Mouse (Mus musculus): ENCODE results near the gene Rph3al. TPM values are rescaled to one million over a fixed set of nuclear protein-coding genes. Genes with fewer than 3 reads are reported as not detected.

The Rph3al gene
- polyA plus RNA-seq, 1 experiment from 2014 or later, result 11.2 TPM

GRCm38 (mm10) chr11:75835587-75836239 is 102.5 kb downstream of the Rph3al start:
- peaks cover 3% of the 10 kb centered on the region; the same call in 1 of the 2 replicates for H3K36me3 ChIP-seq (ENCODE audit: control insufficient read depth, insufficient read depth, low read length)
- no peak for ATAC-seq (ENCODE audit: low FRiP score, low TSS enrichment)
- TF ChIP-seq EP300 (optimal IDR thresholded peaks at IDR 0.05) (no peak), CTCF (IDR thresholded peaks at IDR 0.05; ENCODE audit: low read depth) (no peak)
- H3K9ac ChIP-seq (ENCODE audit: low read length), result no peak overlapping the region
- no peak overlapping the region for H3K4me3 ChIP-seq (ENCODE audit: low read depth, low read length)
- no peak overlapping the region for H3K4me2 ChIP-seq (replicated peaks; ENCODE audit: low read depth)
- 64% methylated on average over 11 of the region's 11 CpGs for WGBS
- no peak overlapping the region for H3K27ac ChIP-seq (replicated peaks)
- no peaks in the 10 kb centered on the region for H3K27me3 ChIP-seq (ENCODE audit: control insufficient read depth, insufficient read depth, low read length)
- no peak for DNase-seq (ENCODE audit: low spot score)
- H3K4me1 ChIP-seq (replicated peaks; ENCODE audit: control insufficient read depth, insufficient read depth), result no peaks in the 10 kb centered on the region
- no peaks in the 10 kb centered on the region for H3K9me3 ChIP-seq (ENCODE audit: control insufficient read depth, low read length)

- ATAC-seq (ENCODE audit: low FRiP score, low TSS enrichment) (no peak; the same call in 1 of the 2 replicates), DNase-seq (ENCODE audit: low spot score) (no peak)
- no peak overlapping the region for H3K27ac ChIP-seq (replicated peaks)
- H3K4me3 ChIP-seq (ENCODE audit: low read depth, low read length), result no peak overlapping the region
- H3K4me1 ChIP-seq (replicated peaks; ENCODE audit: control insufficient read depth, insufficient read depth), result no peaks in the 10 kb centered on the region
- no peaks in the 10 kb centered on the region for H3K9me3 ChIP-seq (ENCODE audit: control insufficient read depth, low read length)
- no peaks in the 10 kb centered on the region for H3K27me3 ChIP-seq (ENCODE audit: control insufficient read depth, insufficient read depth, low read length)
- TF ChIP-seq EP300 (optimal IDR thresholded peaks at IDR 0.05) (no peak), CTCF (IDR thresholded peaks at IDR 0.05; ENCODE audit: low read depth) (0 out of 2 replicates have a peak, but pooled peaks have one; percentile 31)
- H3K4me2 ChIP-seq (replicated peaks; ENCODE audit: low read depth), result no peak overlapping the region
- peaks cover 3% of the 10 kb centered on the region; the same call in 1 of the 2 replicates for H3K36me3 ChIP-seq (ENCODE audit: control insufficient read depth, insufficient read depth, low read length)
- no peak overlapping the region for H3K9ac ChIP-seq (ENCODE audit: low read length)
- WGBS, result 68% methylated on average over 6 of the region's 6 CpGs
Observed at GRCm38 (mm10) chr11:75833081-75833480, 105.1 kb downstream of the Rph3al start.

DNA sequence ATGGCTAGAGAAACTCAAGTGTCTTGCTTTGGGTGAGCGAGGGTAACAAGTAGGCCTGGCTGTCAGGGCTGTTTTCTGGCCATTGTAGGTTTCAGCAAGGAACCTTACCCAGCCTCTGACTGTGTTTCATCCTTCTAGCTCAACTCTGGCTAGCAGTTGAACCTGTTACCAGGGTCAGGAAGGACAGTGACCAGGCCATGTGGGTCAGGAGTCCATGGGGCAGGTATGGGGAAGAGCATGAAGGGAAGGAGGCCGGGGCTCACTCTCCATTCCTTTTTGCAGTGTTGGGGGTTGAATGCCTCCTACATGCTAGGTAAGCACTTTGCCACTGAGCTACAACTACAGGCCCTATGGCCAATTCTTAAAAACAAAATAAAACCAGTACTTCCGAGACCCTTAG is 107.8 kb downstream of the Rph3al start:
- H3K9me3 ChIP-seq (ENCODE audit: control insufficient read depth, low read length), result no peaks in the 10 kb centered on the region
- H3K27ac ChIP-seq (replicated peaks), result no peak overlapping the region
- no peak overlapping the region for H3K4me2 ChIP-seq (replicated peaks; ENCODE audit: low read depth)
- 95% methylated on average over 3 of the region's 3 CpGs for WGBS
- no peak for ATAC-seq (ENCODE audit: low FRiP score, low TSS enrichment)
- H3K27me3 ChIP-seq (ENCODE audit: control insufficient read depth, insufficient read depth, low read length), result no peaks in the 10 kb centered on the region
- no peak overlapping the region for H3K4me3 ChIP-seq (ENCODE audit: low read depth, low read length)
- no peak overlapping the region for H3K9ac ChIP-seq (ENCODE audit: low read length)
- no peaks in the 10 kb centered on the region for H3K4me1 ChIP-seq (replicated peaks; ENCODE audit: control insufficient read depth, insufficient read depth)
- TF ChIP-seq EP300 (optimal IDR thresholded peaks at IDR 0.05) (no peak), CTCF (IDR thresholded peaks at IDR 0.05; ENCODE audit: low read depth) (no peak)
- peaks cover 3% of the 10 kb centered on the region; the same call in 1 of the 2 replicates for H3K36me3 ChIP-seq (ENCODE audit: control insufficient read depth, insufficient read depth, low read length)
- no peak for DNase-seq (ENCODE audit: low spot score)

GRCm38 (mm10) chr11:75827414-75827813 is 110.8 kb downstream of the Rph3al start:
- Histone ChIP-seq H3K27ac (replicated peaks) (no peak overlapping the region), H3K36me3 (ENCODE audit: control insufficient read depth, insufficient read depth, low read length) (peaks cover 3% of the 10 kb centered on the region; the same call in 1 of the 2 replicates), H3K9ac (ENCODE audit: low read length) (no peak overlapping the region), H3K4me2 (replicated peaks; ENCODE audit: low read depth) (no peak overlapping the region), H3K4me1 (replicated peaks; ENCODE audit: control insufficient read depth, insufficient read depth) (no peaks in the 10 kb centered on the region), H3K27me3 (ENCODE audit: control insufficient read depth, insufficient read depth, low read length) (no peaks in the 10 kb centered on the region), H3K9me3 (ENCODE audit: control insufficient read depth, low read length) (no peaks in the 10 kb centered on the region), H3K4me3 (ENCODE audit: low read depth, low read length) (no peak overlapping the region)
- DNase-seq (ENCODE audit: low spot score), result no peak
- no peak for TF ChIP-seq EP300 (optimal IDR thresholded peaks at IDR 0.05)
- TF ChIP-seq CTCF (IDR thresholded peaks at IDR 0.05; ENCODE audit: low read depth), result no peak
- no peak for ATAC-seq (ENCODE audit: low FRiP score, low TSS enrichment)
- WGBS, result 75% methylated on average over 8 of the region's 8 CpGs

DNA sequence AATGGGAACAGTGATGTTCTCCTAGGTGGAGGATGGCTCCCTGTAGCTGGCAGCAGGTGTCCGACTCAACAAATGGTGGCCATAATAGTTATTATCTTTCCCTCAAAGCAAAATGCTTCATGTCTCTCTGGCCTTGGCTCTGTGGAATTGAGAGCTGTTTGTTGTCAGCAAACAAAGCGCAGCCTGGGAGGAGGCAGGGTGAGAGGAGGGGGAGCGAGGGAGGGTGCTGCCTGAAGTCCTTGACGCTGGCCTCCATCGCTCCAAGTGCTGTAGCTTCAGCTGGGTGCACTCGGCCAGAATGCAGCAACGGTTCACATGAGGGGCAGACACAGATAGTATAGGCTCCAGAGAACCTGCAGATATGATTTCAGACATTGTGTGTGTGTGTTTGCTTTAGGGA is 114.7 kb downstream of the Rph3al start:
- no peaks in the 10 kb centered on the region for H3K4me1 ChIP-seq (replicated peaks; ENCODE audit: control insufficient read depth, insufficient read depth)
- ATAC-seq (ENCODE audit: low FRiP score, low TSS enrichment) (no peak), DNase-seq (ENCODE audit: low spot score) (no peak)
- no peak overlapping the region for H3K4me2 ChIP-seq (replicated peaks; ENCODE audit: low read depth)
- no peaks in the 10 kb centered on the region for H3K27me3 ChIP-seq (ENCODE audit: control insufficient read depth, insufficient read depth, low read length)
- H3K36me3 ChIP-seq (ENCODE audit: control insufficient read depth, insufficient read depth, low read length), result no peaks in the 10 kb centered on the region
- H3K27ac ChIP-seq (replicated peaks), result no peak overlapping the region
- no peak overlapping the region for H3K4me3 ChIP-seq (ENCODE audit: low read depth, low read length)
- no peak for TF ChIP-seq CTCF (IDR thresholded peaks at IDR 0.05; ENCODE audit: low read depth)
- no peak for TF ChIP-seq EP300 (optimal IDR thresholded peaks at IDR 0.05)
- no peak overlapping the region for H3K9ac ChIP-seq (ENCODE audit: low read length)
- 58% methylated on average over 7 of the region's 7 CpGs for WGBS
- H3K9me3 ChIP-seq (ENCODE audit: control insufficient read depth, low read length), result no peaks in the 10 kb centered on the region

DNA sequence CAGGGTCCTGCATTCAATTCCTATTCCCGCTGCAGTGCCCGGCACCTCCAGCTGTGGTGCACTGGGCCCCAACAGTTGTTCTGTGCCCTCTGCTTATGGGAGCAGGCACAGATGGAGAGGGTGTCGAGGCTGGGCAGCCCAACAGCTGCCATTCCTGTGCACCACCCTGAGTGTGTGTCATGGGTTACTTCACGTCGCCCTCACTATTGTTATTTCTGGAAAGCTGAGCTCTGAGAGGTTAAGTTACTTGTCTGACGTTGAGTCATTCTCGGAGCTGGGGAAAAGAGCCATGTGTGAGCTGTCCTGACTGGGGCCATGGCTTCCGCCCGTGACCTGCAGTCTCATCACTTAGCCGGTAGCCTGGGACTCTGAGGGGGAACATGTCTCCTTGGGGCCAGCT is 125.1 kb downstream of the Rph3al start:
- no peak overlapping the region for H3K4me2 ChIP-seq (replicated peaks; ENCODE audit: low read depth)
- TF ChIP-seq CTCF (IDR thresholded peaks at IDR 0.05; ENCODE audit: low read depth) (peak; percentile 30), EP300 (optimal IDR thresholded peaks at IDR 0.05) (no peak)
- H3K9ac ChIP-seq (ENCODE audit: low read length), result no peak overlapping the region
- H3K4me3 ChIP-seq (ENCODE audit: low read depth, low read length), result no peak overlapping the region
- no peaks in the 10 kb centered on the region for H3K27me3 ChIP-seq (ENCODE audit: control insufficient read depth, insufficient read depth, low read length)
- 41% methylated on average over 10 of the region's 10 CpGs for WGBS
- DNase-seq (ENCODE audit: low spot score), result no peak
- no peaks in the 10 kb centered on the region for H3K36me3 ChIP-seq (ENCODE audit: control insufficient read depth, insufficient read depth, low read length)
- H3K9me3 ChIP-seq (ENCODE audit: control insufficient read depth, low read length), result no peaks in the 10 kb centered on the region
- peak overlapping the region; percentile 90 for H3K27ac ChIP-seq (replicated peaks)
- peaks cover 7% of the 10 kb centered on the region for H3K4me1 ChIP-seq (replicated peaks; ENCODE audit: control insufficient read depth, insufficient read depth)
- peak; percentile 24; the same call in 1 of the 2 replicates for ATAC-seq (ENCODE audit: low FRiP score, low TSS enrichment)
